Mouse (Mus musculus) left cerebral cortex, postnatal 25 days (tissue): ENCODE data around the gene Msl1. TPM values are rescaled to one million over a fixed set of nuclear protein-coding genes. Genes with fewer than 3 reads are reported as not detected.
A peak's percentile ranks its signal among the peaks of the same experiment; 100 is the strongest.
"Not testable (repeated sequence)": the region's sequence is repeated elsewhere in the genome, so short reads cannot be mapped to it uniquely, and the experiment has no call there.

Experiments
- DNase-seq, 2 experiments: peaks; one replicate each; pipeline ENCODE4 v3.0.0; 2022; ENCODE audit warnings: low spot score in 2 of 2, mixed read lengths in 1 of 2
- intact Hi-C: fragments of 180-260 bp; cut with DNase I; formaldehyde crosslinking; loops from one replicate; pipeline ENCODE4 v1.15.1; 2025
- total RNA-seq, 2 experiments: library from RNA; stranded (reverse); gene quantifications; 2 replicates each; pipeline ENCODE4 v1.2.3; 2021

Gene Msl1
- total RNA-seq, 2 experiments from 2014 or later = 190 to 193 TPM

DNA sequence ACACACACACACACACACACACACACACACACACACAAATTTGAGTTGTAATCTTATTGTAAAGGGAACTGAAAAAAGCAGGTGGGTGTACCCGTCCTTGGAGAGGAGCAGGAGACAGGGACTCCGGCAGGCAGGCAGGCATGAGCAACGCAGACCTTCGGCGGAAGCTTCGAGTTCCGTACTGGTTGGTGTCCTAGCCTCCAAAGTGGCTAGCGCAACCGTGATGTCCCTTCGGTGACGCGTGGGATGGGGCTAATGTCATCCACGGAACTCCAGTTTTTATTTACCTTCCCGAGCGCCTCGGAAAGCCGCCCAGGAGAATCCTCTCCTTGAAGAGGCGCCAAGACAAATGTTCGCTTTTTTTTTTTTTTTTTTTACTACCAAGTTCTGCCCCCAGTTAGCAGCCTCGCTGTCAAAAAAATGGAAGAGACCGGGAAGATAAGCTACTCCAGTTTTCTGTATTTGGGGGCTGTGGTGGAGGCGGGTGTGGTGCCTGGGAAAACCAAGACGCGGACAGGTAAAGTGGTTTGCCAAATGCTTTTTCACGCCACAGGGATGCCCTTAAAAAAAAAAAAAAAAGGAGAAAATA is 6.0 kb upstream of the Msl1 start:
- intact Hi-C loops = no loop called here
- no peak for DNase-seq

DNA sequence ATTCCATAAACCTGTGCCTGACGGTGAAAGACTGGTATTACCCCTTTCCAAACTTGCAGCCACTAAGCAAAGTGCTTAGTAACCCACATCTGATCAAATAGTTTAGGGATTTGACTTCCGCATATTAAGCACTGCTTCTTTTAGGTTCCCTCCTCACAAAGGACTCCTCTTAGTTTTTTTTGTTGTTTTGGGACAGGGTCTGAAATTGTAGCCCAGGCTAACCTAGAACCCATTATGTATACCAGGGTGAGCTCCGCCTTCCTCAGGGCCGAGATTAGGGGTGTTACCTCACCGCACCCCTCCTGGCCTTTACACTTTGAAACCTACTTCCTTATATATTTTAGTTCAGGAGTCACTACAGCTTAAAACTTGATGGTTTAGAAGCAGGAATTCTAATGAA is 5.5 kb upstream of the Msl1 start:
- intact Hi-C loops = no loop called here
- no peak for DNase-seq

- no peak for DNase-seq
- intact Hi-C loops = no loop called here
Measured at GRCm38 (mm10) chr11:98790631-98791205, 4.6 kb upstream of the Msl1 start.

DNA sequence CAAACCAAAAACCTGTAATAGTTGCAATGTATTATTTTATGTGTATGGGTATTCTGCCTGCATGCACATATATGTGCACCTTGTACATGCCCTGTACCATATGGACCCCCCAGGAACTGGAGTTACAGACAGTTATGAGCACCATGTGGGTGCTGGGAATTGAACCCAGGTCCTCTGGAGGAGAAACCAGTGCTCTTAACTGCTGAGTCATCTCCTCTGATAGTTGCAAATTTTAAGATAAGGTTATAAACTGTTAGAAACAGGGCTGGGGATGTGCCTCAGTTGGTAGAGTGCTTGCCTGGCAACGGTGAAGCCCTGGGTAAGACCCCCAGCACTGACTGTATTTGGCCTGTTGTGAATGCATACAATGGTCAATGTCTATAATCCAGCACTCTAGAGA is 3.9 kb upstream of the Msl1 start:
- DNase-seq = no peak
- intact Hi-C loops = no loop called here

GRCm38 (mm10) chr11:98792081-98792480 is 3.2 kb upstream of the Msl1 start:
- intact Hi-C loops = no loop called here
- DNase-seq = no peak

DNA sequence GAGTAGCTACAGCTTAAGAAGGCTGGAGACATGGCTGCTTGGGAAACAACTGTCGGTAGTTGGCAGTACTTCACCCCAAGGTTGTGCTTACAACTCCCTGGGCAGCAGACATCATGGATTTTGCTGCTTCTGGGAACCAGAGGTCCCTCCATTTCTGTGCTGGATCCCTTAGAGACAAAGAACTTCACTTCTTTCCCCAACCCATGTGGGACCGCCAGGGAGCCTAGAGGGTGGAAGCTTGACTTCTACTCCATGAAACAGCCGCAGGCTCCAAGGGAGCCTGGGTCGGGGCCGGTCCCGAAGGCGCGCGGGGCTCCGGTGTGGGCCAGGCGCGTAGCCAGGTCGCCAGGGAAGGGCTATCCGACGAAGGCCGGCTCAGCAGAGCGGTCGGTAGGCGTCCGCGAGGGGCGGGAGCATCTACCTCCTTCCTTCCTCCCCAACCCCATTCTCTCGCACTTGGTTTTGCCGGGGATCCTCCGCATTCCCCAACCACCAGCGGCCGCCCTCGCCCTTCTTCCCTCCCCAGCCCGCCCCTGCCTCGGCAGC is 774 bp upstream of the Msl1 start:
- intact Hi-C loops = loop anchor here (2.0 kb wide), 1 partner anchor 14 kb away; no protein-coding TSS in a partner anchor
- peak; percentile 77 to 80 for DNase-seq

GRCm38 (mm10) chr11:98795714-98796514 is 598 bp downstream of the Msl1 start:
- intact Hi-C loops = loop anchor here (2.0 kb wide), 1 partner anchor 13 kb away; no protein-coding TSS in a partner anchor
- peak; percentile 16 to 37 for DNase-seq

GRCm38 (mm10) chr11:98796515-98797216 is 1.4 kb downstream of the Msl1 start:
- peak; percentile 75 to 81 for DNase-seq
- intact Hi-C loops = no loop called here

DNA sequence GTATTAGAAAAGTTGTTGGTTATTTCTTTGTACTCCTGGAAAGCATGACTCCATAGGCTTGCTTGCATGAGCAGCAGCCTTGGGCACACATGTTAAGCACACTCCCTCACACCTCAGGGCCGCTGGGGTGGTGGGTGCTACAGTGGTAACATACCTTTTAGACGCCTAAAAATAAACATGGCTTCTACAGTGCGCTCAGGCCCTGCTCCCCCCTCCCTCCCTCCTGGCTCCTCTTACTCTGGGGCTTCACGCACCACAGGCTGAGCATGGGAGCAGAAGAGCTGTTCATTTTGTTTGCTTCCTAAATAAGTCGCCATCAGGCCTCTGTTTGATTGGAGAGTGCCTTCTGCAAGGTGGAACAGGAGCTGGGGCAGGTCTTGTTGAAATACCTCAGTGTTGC is 2.0 kb downstream of the Msl1 start:
- intact Hi-C loops = no loop called here
- peak in 1 of 2 experiments; percentile 16 for DNase-seq

GRCm38 (mm10) chr11:98797909-98798308 is 2.6 kb downstream of the Msl1 start:
- peak in 1 of 2 experiments; percentile 13 for DNase-seq
- intact Hi-C loops = no loop called here

DNA sequence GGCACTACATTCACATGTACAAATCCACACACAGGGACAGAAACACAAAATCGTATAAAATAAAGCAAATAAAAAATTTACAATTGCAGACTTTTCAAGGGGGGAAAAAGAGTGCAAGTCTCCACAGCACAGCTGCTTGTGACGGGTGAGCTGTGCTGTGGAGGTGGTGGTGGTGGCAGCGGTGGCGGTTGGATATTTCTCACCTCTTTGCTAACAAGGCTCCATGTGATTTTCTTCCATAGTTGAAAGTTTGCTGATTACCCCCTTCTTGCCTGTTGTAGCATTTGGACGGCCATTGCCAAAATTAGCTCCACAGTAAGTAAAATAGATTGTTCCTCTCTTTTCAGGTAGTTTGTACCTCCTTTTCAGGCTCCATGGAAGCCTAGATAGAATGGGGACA is 9.3 kb downstream of the Msl1 start, which contains the start of gene Casc3:
Gene Casc3 (plus strand): TSS at position 301 of the 400 bp plus-strand sequence.
- DNase-seq = no peak
- intact Hi-C loops = no loop called here

- DNase-seq = no peak
- intact Hi-C loops = loop anchor here (2.0 kb wide), 1 partner anchor 14 kb away; the partner anchor contains the start of gene Msl1
Measured at GRCm38 (mm10) chr11:98808417-98808816, 13.1 kb downstream of the Msl1 start.

DNA sequence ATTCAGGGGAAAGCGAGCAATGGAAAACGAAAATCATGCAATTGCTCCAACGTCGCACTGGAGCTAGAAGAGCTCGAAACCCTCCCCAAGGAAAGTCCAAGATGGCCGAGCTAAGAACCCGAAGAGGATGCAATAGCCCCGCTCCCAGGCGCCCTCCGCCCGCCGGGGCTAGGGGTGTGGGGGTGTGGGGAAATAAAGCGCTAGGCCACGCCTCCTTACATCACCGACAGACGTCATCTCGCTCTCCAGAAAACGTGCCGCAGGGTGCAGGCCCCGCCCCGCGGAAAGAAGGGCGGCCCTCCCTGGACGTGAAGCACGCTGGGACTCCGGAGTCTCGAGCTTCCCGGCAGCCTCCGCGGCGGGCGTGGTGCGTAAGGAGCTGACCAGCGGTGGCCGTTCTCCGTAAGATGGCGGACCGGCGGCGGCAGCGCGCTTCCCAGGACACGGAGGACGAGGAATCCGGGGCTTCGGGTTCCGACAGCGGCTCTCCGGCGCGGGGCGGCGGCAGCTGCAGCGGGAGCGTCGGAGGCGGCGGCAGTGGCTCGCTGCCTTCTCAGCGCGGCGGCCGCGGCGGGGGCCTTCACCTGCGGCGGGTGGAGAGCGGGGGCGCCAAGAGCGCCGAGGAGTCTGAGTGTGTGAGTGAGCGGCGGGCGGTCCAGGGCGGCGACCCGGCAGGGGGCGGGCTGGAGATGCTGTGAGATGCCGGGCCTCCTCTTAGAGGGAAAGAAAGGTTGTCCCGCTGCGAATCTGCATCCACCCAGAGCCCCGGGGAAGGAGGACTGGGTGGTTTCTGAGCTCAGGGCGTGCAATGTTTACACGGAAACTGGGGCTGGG is 14.4 kb downstream of the Msl1 start:
- peak; percentile 99 to 100 for DNase-seq
- intact Hi-C loops = loop anchor here (2.0 kb wide), 1 partner anchor 15 kb away; the partner anchor contains the start of gene Msl1

GRCm38 (mm10) chr11:98810686-98811085 is 15.4 kb downstream of the Msl1 start:
- intact Hi-C loops = no loop called here
- DNase-seq = no peak

DNA sequence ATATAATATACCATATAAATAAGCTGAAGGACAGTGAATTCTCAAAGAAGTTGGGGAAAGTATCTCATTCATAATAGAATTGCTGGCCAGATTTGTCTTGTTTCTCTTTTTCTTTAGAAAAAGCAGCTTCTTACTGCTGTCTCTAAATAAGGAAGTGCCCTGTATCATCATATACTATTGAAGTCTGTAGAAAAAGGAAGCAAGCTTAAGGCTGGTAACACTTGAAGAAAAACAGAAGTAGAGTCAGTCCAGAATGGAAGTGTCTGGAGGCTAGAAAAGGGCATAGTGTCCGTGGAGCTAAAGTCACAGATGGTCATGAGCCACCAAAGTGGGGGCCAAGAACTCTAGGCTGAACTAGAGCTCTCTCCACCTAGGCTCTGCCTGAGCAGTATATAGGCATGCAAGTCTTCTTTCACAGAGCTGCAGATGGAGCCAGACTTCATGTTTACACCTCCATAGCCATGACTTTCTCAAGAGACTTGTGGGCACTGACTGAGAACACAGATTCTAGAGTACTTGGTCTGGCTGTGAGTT is 21.5 kb downstream of the Msl1 start:
- no peak for DNase-seq
- intact Hi-C loops = no loop called here

DNA sequence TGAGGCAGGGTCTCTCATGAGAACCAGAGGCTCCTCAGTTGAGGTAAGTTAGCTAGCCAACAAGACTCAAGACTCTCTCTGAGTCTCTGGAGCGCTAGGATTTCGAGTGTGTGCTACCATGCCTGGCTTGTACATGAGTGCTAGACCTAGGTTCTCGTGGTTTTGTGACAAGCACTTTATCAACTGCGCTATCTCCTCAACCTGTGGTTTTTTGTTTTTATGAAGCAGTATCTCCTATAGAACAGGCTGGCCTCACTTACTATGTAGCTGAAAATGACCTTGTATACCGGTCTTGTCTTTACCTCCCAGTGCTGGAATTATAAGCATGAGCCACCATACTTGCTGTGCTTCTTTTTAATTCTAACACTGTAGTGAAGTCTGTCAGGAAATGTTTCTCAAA is 25.7 kb downstream of the Msl1 start:
- DNase-seq = no peak
- intact Hi-C loops = no loop called here

- not testable (repeated sequence) for DNase-seq
- intact Hi-C loops = loop anchor here (5.0 kb wide), 1 partner anchor 124 kb away; the partner anchor contains the start of gene Csf3
Measured at GRCm38 (mm10) chr11:98826071-98826470, 30.8 kb downstream of the Msl1 start.

GRCm38 (mm10) chr11:98827877-98828276 is 32.6 kb downstream of the Msl1 start:
- intact Hi-C loops = loop anchor here (5.0 kb wide), 1 partner anchor 126 kb away; the partner anchor contains the start of gene Csf3

More at GRCm38 (mm10) chr11:98827877-98828276, 32.6 kb downstream of the Msl1 start:
- no peak for DNase-seq
